Mouse (Mus musculus) liver, adult 2 months (tissue): ENCODE results near the gene Gstm4.

Experiments used
- CTCF ChIP-seq: fragments of 200-500 bp; IDR thresholded peaks from 2 replicates; pipeline ENCODE4 v1.5.1; 2011; ENCODE audit warnings: low read depth, low read length, control low read depth
- POLR2A ChIP-seq: fragments of 200-500 bp; IDR thresholded peaks from 2 replicates; pipeline ENCODE4 v1.6.1; 2011; ENCODE audit warnings: low read length, control low read depth; ENCODE audit not compliant: insufficient read depth; ENCODE audit errors: extremely low read depth

GRCm38 (mm10) chr3:108083904-108084407 is 39.3 kb upstream of the Gstm4 start:
- no peak for TF ChIP-seq CTCF
- TF ChIP-seq POLR2A, result no peak
